Mouse (Mus musculus): Measurements from ENCODE around the gene Sqstm1. TPM values are rescaled to one million over a fixed set of nuclear protein-coding genes. Genes with fewer than 3 reads are reported as not detected.

Sqstm1 gene
- 213 and 270 TPM in 2 replicates for polyA plus RNA-seq (2015; fragmentation: Nextera tagmentation; extraction: Ambion mirVana)

GRCm38 (mm10) chr11:50210505-50211151 is at the start of gene Sqstm1, which contains the start of gene Mgat4b:
TSS of gene Sqstm1 (minus strand) at chr11:50210827.
TSS of gene Mgat4b (plus strand) at chr11:50210890.
- Histone ChIP-seq H3K27ac (peak within 1 kb of the TSS; percentile 99), H3K4me2 (peak within 1 kb of the TSS; percentile 74), H3K4me3 (peak within 1 kb of the TSS; percentile 99), H3K9ac (peak within 1 kb of the TSS; percentile 99), H3K4me1 (replicated peaks) (peaks cover 49% of the 10 kb centered on the region), H3K36me3 (peaks cover 25% of the 10 kb centered on the region), H3K9me3 (replicated peaks) (no peaks in the 10 kb centered on the region), H3K27me3 (no peaks in the 10 kb centered on the region)
- ATAC-seq (replicated peaks; ENCODE audit: insufficient number of reproducible peaks, insufficient read depth, low FRiP score, low read depth), result peak; percentile 58
- WGBS, result 1% methylated on average over 42 of the region's 48 CpGs

- Histone ChIP-seq H3K27ac (no peak overlapping the region), H3K27me3 (no peaks in the 10 kb centered on the region), H3K4me3 (no peak overlapping the region), H3K4me1 (replicated peaks) (0 out of 2 replicates have a peak, but pooled peaks cover under 1% of the 10 kb centered on the region), H3K9me3 (replicated peaks) (no peaks in the 10 kb centered on the region), H3K9ac (no peak overlapping the region), H3K36me3 (peaks cover 69% of the 10 kb centered on the region), H3K4me2 (no peak overlapping the region)
- 85% methylated on average over 7 of the region's 7 CpGs for WGBS
- ATAC-seq (replicated peaks; ENCODE audit: insufficient number of reproducible peaks, insufficient read depth, low FRiP score, low read depth), result no peak
These were observed 47.7 kb upstream of the Sqstm1 start for GRCm38 (mm10) chr11:50258310-50258709.

GRCm38 (mm10) chr11:50256615-50257014 is 46.0 kb upstream of the Sqstm1 start:
- H3K4me2 ChIP-seq, result no peak overlapping the region
- no peaks in the 10 kb centered on the region for H3K27me3 ChIP-seq
- H3K4me3 ChIP-seq, result no peak overlapping the region
- H3K9ac ChIP-seq, result no peak overlapping the region
- 80% methylated on average over 7 of the region's 7 CpGs for WGBS
- peaks cover 53% of the 10 kb centered on the region for H3K36me3 ChIP-seq
- ATAC-seq (replicated peaks; ENCODE audit: insufficient number of reproducible peaks, insufficient read depth, low FRiP score, low read depth), result no peak
- peaks cover 13% of the 10 kb centered on the region for H3K4me1 ChIP-seq (replicated peaks)
- H3K27ac ChIP-seq, result no peak overlapping the region
- H3K9me3 ChIP-seq (replicated peaks), result no peaks in the 10 kb centered on the region

GRCm38 (mm10) chr11:50254010-50254580 is 43.5 kb upstream of the Sqstm1 start:
- H3K9me3 ChIP-seq (replicated peaks), result no peaks in the 10 kb centered on the region
- no peak overlapping the region for H3K27ac ChIP-seq
- no peak overlapping the region for H3K4me3 ChIP-seq
- 69% methylated on average over 12 of the region's 12 CpGs for WGBS
- no peak overlapping the region for H3K9ac ChIP-seq
- no peak overlapping the region for H3K4me2 ChIP-seq
- H3K27me3 ChIP-seq, result no peaks in the 10 kb centered on the region
- peaks cover 31% of the 10 kb centered on the region for H3K36me3 ChIP-seq
- H3K4me1 ChIP-seq (replicated peaks), result peaks cover 13% of the 10 kb centered on the region
- no peak for ATAC-seq (replicated peaks; ENCODE audit: insufficient number of reproducible peaks, insufficient read depth, low FRiP score, low read depth)

GRCm38 (mm10) chr11:50253393-50253792 is 42.8 kb upstream of the Sqstm1 start:
- WGBS, result 63% methylated on average over 1 of the region's 1 CpGs
- H3K27ac ChIP-seq, result no peak overlapping the region
- H3K4me1 ChIP-seq (replicated peaks), result peaks cover 13% of the 10 kb centered on the region
- peaks cover 24% of the 10 kb centered on the region for H3K36me3 ChIP-seq
- H3K9me3 ChIP-seq (replicated peaks), result no peaks in the 10 kb centered on the region
- H3K4me3 ChIP-seq, result no peak overlapping the region
- H3K4me2 ChIP-seq, result no peak overlapping the region
- ATAC-seq (replicated peaks; ENCODE audit: insufficient number of reproducible peaks, insufficient read depth, low FRiP score, low read depth), result no peak
- no peaks in the 10 kb centered on the region for H3K27me3 ChIP-seq
- H3K9ac ChIP-seq, result no peak overlapping the region

- no peaks in the 10 kb centered on the region for H3K27me3 ChIP-seq
- peaks cover 18% of the 10 kb centered on the region for H3K36me3 ChIP-seq
- no peak overlapping the region for H3K9ac ChIP-seq
- no peak overlapping the region for H3K4me2 ChIP-seq
- H3K9me3 ChIP-seq (replicated peaks), result no peaks in the 10 kb centered on the region
- H3K4me1 ChIP-seq (replicated peaks), result peaks cover 13% of the 10 kb centered on the region
- no peak overlapping the region for H3K4me3 ChIP-seq
- no peak overlapping the region for H3K27ac ChIP-seq
- 55% methylated on average over 11 of the region's 11 CpGs for WGBS
- ATAC-seq (replicated peaks; ENCODE audit: insufficient number of reproducible peaks, insufficient read depth, low FRiP score, low read depth), result 0 out of 2 replicates have a peak, but pooled peaks have one; percentile 45
These were observed 42.1 kb upstream of the Sqstm1 start for GRCm38 (mm10) chr11:50252684-50253265.

GRCm38 (mm10) chr11:50252166-50252565 is 41.5 kb upstream of the Sqstm1 start:
- H3K4me1 ChIP-seq (replicated peaks), result peaks cover 13% of the 10 kb centered on the region
- H3K9ac ChIP-seq, result no peak overlapping the region
- H3K4me3 ChIP-seq, result no peak overlapping the region
- WGBS, result 48% methylated on average over 3 of the region's 3 CpGs
- no peak overlapping the region for H3K27ac ChIP-seq
- H3K9me3 ChIP-seq (replicated peaks), result no peaks in the 10 kb centered on the region
- peaks cover 13% of the 10 kb centered on the region for H3K36me3 ChIP-seq
- ATAC-seq (replicated peaks; ENCODE audit: insufficient number of reproducible peaks, insufficient read depth, low FRiP score, low read depth), result no peak
- H3K27me3 ChIP-seq, result no peaks in the 10 kb centered on the region
- no peak overlapping the region for H3K4me2 ChIP-seq

- 77% methylated on average over 7 of the region's 7 CpGs for WGBS
- H3K27ac ChIP-seq, result no peak overlapping the region
- no peaks in the 10 kb centered on the region for H3K27me3 ChIP-seq
- no peak overlapping the region for H3K4me3 ChIP-seq
- no peak overlapping the region for H3K9ac ChIP-seq
- no peaks in the 10 kb centered on the region for H3K9me3 ChIP-seq (replicated peaks)
- no peaks in the 10 kb centered on the region for H3K36me3 ChIP-seq
- no peak for ATAC-seq (replicated peaks; ENCODE audit: insufficient number of reproducible peaks, insufficient read depth, low FRiP score, low read depth)
- no peak overlapping the region for H3K4me2 ChIP-seq
- peaks cover 13% of the 10 kb centered on the region for H3K4me1 ChIP-seq (replicated peaks)
These were observed 38.0 kb upstream of the Sqstm1 start for GRCm38 (mm10) chr11:50248473-50249171.

- ATAC-seq (replicated peaks; ENCODE audit: insufficient number of reproducible peaks, insufficient read depth, low FRiP score, low read depth), result no peak
- Histone ChIP-seq H3K27me3 (no peaks in the 10 kb centered on the region), H3K9ac (no peak overlapping the region), H3K27ac (no peak overlapping the region), H3K9me3 (replicated peaks) (no peaks in the 10 kb centered on the region), H3K4me3 (no peak overlapping the region), H3K36me3 (no peaks in the 10 kb centered on the region), H3K4me2 (no peak overlapping the region), H3K4me1 (replicated peaks) (no peaks in the 10 kb centered on the region)
- 71% methylated on average over 5 of the region's 5 CpGs for WGBS
These were observed 34.6 kb upstream of the Sqstm1 start for GRCm38 (mm10) chr11:50245269-50245668.

GRCm38 (mm10) chr11:50243926-50244325 is 33.3 kb upstream of the Sqstm1 start:
- no peak for ATAC-seq (replicated peaks; ENCODE audit: insufficient number of reproducible peaks, insufficient read depth, low FRiP score, low read depth)

GRCm38 (mm10) chr11:50240235-50240911 is 29.7 kb upstream of the Sqstm1 start:
- no peaks in the 10 kb centered on the region for H3K36me3 ChIP-seq
- ATAC-seq (replicated peaks; ENCODE audit: insufficient number of reproducible peaks, insufficient read depth, low FRiP score, low read depth), result no peak
- WGBS, result 60% methylated on average over 7 of the region's 7 CpGs
- H3K4me2 ChIP-seq, result no peak overlapping the region
- no peak overlapping the region for H3K9ac ChIP-seq
- no peak overlapping the region for H3K4me3 ChIP-seq
- no peaks in the 10 kb centered on the region for H3K9me3 ChIP-seq (replicated peaks)
- no peak overlapping the region for H3K27ac ChIP-seq
- peaks cover 23% of the 10 kb centered on the region for H3K27me3 ChIP-seq
- peaks cover 24% of the 10 kb centered on the region for H3K4me1 ChIP-seq (replicated peaks)

More at GRCm38 (mm10) chr11:50243926-50244325, 33.3 kb upstream of the Sqstm1 start:
- Histone ChIP-seq H3K4me3 (no peak overlapping the region), H3K9ac (no peak overlapping the region), H3K36me3 (no peaks in the 10 kb centered on the region), H3K4me2 (no peak overlapping the region), H3K27me3 (no peaks in the 10 kb centered on the region), H3K27ac (no peak overlapping the region), H3K4me1 (replicated peaks) (no peaks in the 10 kb centered on the region), H3K9me3 (replicated peaks) (no peaks in the 10 kb centered on the region)
- 66% methylated on average over 6 of the region's 6 CpGs for WGBS

Data from heart, embryonic 15.5 days (tissue).